ENCODE assay signal across 9 mouse cellular contexts in the genomic region with DNA sequence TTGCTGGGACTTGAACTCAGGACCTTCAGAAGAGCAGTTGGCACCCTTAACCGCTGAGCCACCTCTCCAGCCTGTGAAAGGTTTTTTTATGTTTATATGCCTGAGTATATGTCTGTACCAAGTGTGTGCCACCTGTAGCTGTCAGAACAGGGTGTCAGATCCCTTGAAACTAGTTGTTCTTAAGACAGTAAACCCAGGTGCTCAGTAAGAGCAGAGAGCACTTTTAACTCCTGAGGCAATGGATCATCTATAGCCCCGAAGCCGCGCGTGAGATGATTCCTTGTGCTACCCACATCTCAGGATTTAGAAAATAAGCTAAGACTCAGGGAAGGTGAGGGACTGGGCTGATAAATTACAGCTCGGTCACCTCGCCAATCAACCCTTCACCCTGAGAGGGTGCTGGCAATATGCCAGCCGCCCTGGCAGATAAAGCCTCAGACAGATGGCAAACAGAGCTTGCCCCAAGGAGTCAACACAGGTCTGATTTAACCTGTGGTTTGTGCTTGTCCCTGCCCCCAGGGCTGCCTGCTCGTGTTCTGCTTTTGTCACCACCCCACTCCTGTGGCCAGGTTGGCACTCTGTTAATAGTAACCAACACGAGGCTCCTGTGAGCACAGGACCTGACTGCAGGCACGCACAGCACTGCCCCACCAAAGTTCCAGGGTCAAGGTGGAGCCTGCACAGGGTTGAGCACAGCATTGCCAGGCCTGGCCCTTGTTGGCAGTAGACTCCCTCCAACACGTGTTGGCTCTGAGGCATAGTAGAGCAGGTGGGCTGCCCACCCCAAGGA. TPM values are rescaled to one million over a fixed set of nuclear protein-coding genes. Genes with fewer than 3 reads are reported as not detected.
DNase-seq lines count a peak whose midpoint lies in the region; ATAC-seq lines count a peak whose summit lies in the region.
"Had no signal": no experiment of that assay in that cellular context is flagged by ENCODE, and none has a peak within 500 bp of the region (broad histone marks: within the 10 kb centered on the region; RNA-seq: fewer than 3 reads in every experiment).

No protein-coding gene starts in this region.

- peak; percentile 24 for ATAC-seq in forebrain, embryonic 14.5 days
- ATAC-seq in kidney, embryonic 15.5 days (replicated peaks; ENCODE audit: low FRiP score): peak; percentile 52
- 0 out of 2 replicates have a peak, but pooled peaks have one; percentile 12 for ATAC-seq in megakaryocyte, adult 5-6 weeks (ENCODE audit: poor library complexity, severe bottlenecking)

- intact Hi-C loops in left cerebral cortex, postnatal 25 days (cut with DNase I): loop anchor here (5.0 kb wide), 1 partner anchor 201 kb away; no protein-coding TSS in a partner anchor

- DNase-seq in heart, adult 11 months: peak; percentile 95
- DNase-seq in heart, adult 9 months (ENCODE audit: low spot score in 2 of 2): no peak
- DNase-seq in ZHBTc4 (ENCODE audit: low read depth, low spot score): peak; percentile 62
- no peak for DNase-seq in forebrain, embryonic 14.5 days (ENCODE audit: low spot score)
- no peak for DNase-seq in natural killer cell, adult 2 months (ENCODE audit: low spot score in 2 of 2)
- DNase-seq in left cerebral cortex, postnatal 25 days (ENCODE audit: low spot score in 2 of 2): no peak

- no peak overlapping the region for H3K9ac ChIP-seq in forebrain, embryonic 14.5 days (ENCODE audit: low read length)
- no peak overlapping the region for H3K9ac ChIP-seq in kidney, embryonic 15.5 days

- WGBS in forebrain, embryonic 14.5 days: 56% methylated on average over 12 of the region's 12 CpGs
- 70% methylated on average over 12 of the region's 12 CpGs for WGBS in kidney, embryonic 15.5 days

- peak overlapping the region; percentile 23; the same call in 1 of the 2 replicates for H3K27ac ChIP-seq in forebrain, embryonic 14.5 days (ENCODE audit: low read depth, low read length)
- peak overlapping the region; percentile 55 for H3K27ac ChIP-seq in kidney, embryonic 15.5 days

- peaks cover 65% of the 10 kb centered on the region for H3K36me3 ChIP-seq in forebrain, embryonic 14.5 days (ENCODE audit: control insufficient read depth, insufficient read depth, low read length)
- peaks cover 70% of the 10 kb centered on the region for H3K36me3 ChIP-seq in kidney, embryonic 15.5 days

- H3K4me1 ChIP-seq in forebrain, embryonic 14.5 days (ENCODE audit: control insufficient read depth, insufficient read depth, low read length): no peaks in the 10 kb centered on the region
- H3K4me1 ChIP-seq in kidney, embryonic 15.5 days: peaks cover 31% of the 10 kb centered on the region

- H3K9me3 ChIP-seq in forebrain, embryonic 14.5 days (replicated peaks; ENCODE audit: control insufficient read depth, low read length): no peaks in the 10 kb centered on the region
- no peaks in the 10 kb centered on the region for H3K9me3 ChIP-seq in kidney, embryonic 15.5 days (replicated peaks)
- H3K9me3 ChIP-seq: G1E had no signal

- no peak overlapping the region for H3K4me2 ChIP-seq in forebrain, embryonic 14.5 days (ENCODE audit: low read length)
- no peak overlapping the region for H3K4me2 ChIP-seq in kidney, embryonic 15.5 days

- H3K4me3 ChIP-seq in forebrain, embryonic 14.5 days (ENCODE audit: low read depth, low read length): no peak overlapping the region
- no peak overlapping the region for H3K4me3 ChIP-seq in kidney, embryonic 15.5 days (replicated peaks)

- no peaks in the 10 kb centered on the region for H3K27me3 ChIP-seq in forebrain, embryonic 14.5 days (replicated peaks; ENCODE audit: control insufficient read depth, insufficient read depth, low read length)
- H3K27me3 ChIP-seq in kidney, embryonic 15.5 days: no peaks in the 10 kb centered on the region

RNA-seq across cellular contexts. Expression of a gene that starts 13.5 kb away (rescaled TPM):
- 712 and 729 TPM in 2 replicates for polyA plus RNA-seq in forebrain, embryonic 14.5 days (2014; fragmentation: Nextera tagmentation; extraction: Ambion mirVana)
- 605 and 671 TPM in 2 replicates for polyA plus RNA-seq in kidney, embryonic 15.5 days (2015; fragmentation: Nextera tagmentation; extraction: Ambion mirVana)
- total RNA-seq in megakaryocyte, adult 5-6 weeks (2015): 317 and 383 TPM in 2 replicates
- 479 and 534 TPM in 2 replicates for total RNA-seq in megakaryocyte, adult 5-6 weeks (2017)
- total RNA-seq in left cerebral cortex, postnatal 25 days (2021): 100 to 1,000 TPM; 113 to 117 TPM

RNA-seq across cellular contexts. Expression of a gene that starts 38.1 kb away (rescaled TPM):
- polyA plus RNA-seq in forebrain, embryonic 14.5 days (2014; fragmentation: Nextera tagmentation; extraction: Ambion mirVana): 81.7 and 94.8 TPM in 2 replicates
- 98.5 and 105 TPM in 2 replicates for polyA plus RNA-seq in kidney, embryonic 15.5 days (2015; fragmentation: Nextera tagmentation; extraction: Ambion mirVana)
- 312 and 327 TPM in 2 replicates for total RNA-seq in megakaryocyte, adult 5-6 weeks (2015)
- 237 and 269 TPM in 2 replicates for total RNA-seq in megakaryocyte, adult 5-6 weeks (2017)
- total RNA-seq in left cerebral cortex, postnatal 25 days (2021): 10 to 100 TPM; 44.9 to 59.3 TPM

RNA-seq across cellular contexts. Expression of a gene that starts 44.8 kb away (rescaled TPM):
- 41.0 and 43.3 TPM in 2 replicates for polyA plus RNA-seq in forebrain, embryonic 14.5 days (2014; fragmentation: Nextera tagmentation; extraction: Ambion mirVana)
- 62.2 and 79.3 TPM in 2 replicates for polyA plus RNA-seq in kidney, embryonic 15.5 days (2015; fragmentation: Nextera tagmentation; extraction: Ambion mirVana)
- total RNA-seq in megakaryocyte, adult 5-6 weeks (2015): 19.9 and 22.6 TPM in 2 replicates
- total RNA-seq in megakaryocyte, adult 5-6 weeks (2017): 3.7 and 5.8 TPM in 2 replicates
- total RNA-seq in left cerebral cortex, postnatal 25 days (2021): 10 to 100 TPM; 36.0 to 54.2 TPM

Comparison
In these comparisons a context has a peak if more than half of its experiments do, and no peak if none do; other contexts are left out.
1. DNase-seq: peak in heart, adult 11 months (single experiment) and ZHBTc4 (single experiment); none in heart, adult 9 months (0 of 2), forebrain, embryonic 14.5 days (single experiment), natural killer cell, adult 2 months (0 of 2) and left cerebral cortex, postnatal 25 days (0 of 2).
2. Peak in every context shown above with its lines, with median percentiles within 50 percentile points of each other: ATAC-seq.